Mouse (Mus musculus) right cerebral cortex, postnatal 36 days (tissue): Measurements from ENCODE around the gene Rps15.

Source experiments
- DNase-seq, 2 experiments: peaks; one replicate each; pipeline ENCODE4 v3.0.0; 2022; ENCODE audit warnings: low spot score in 2 of 2, mixed read lengths in 1 of 2

Rps15 gene

GRCm38 (mm10) chr10:80260642-80261584 is 31.3 kb upstream of the Rps15 start, which contains the start of the genes Gamt and Dazap1:
Gamt (minus strand) TSS chr10:80261012.
Dazap1 (plus strand) TSS chr10:80261486.
- DNase-seq: peak; percentile 86 to 89

GRCm38 (mm10) chr10:80261585-80261968 is 30.7 kb upstream of the Rps15 start:
- DNase-seq: peak; percentile 86 to 87

- DNase-seq: no peak
These were observed 30.1 kb upstream of the Rps15 start for GRCm38 (mm10) chr10:80262169-80262568.

- no peak for DNase-seq
These were observed 29.4 kb upstream of the Rps15 start for GRCm38 (mm10) chr10:80262776-80263365.

GRCm38 (mm10) chr10:80264341-80265148 is 27.7 kb upstream of the Rps15 start:
- DNase-seq: peak; percentile 99

GRCm38 (mm10) chr10:80265149-80265486 is 27.1 kb upstream of the Rps15 start:
- no peak for DNase-seq

- no peak for DNase-seq
These were observed 22.2 kb upstream of the Rps15 start for GRCm38 (mm10) chr10:80270099-80270498.

- no peak for DNase-seq
These were observed 21.5 kb upstream of the Rps15 start for GRCm38 (mm10) chr10:80270734-80271181.

- no peak for DNase-seq
These were observed 20.9 kb upstream of the Rps15 start for GRCm38 (mm10) chr10:80271186-80271843.

GRCm38 (mm10) chr10:80271870-80272585 is 20.2 kb upstream of the Rps15 start:
- no peak for DNase-seq

- DNase-seq: no peak
These were observed 18.4 kb upstream of the Rps15 start for GRCm38 (mm10) chr10:80273847-80274246.

- no peak for DNase-seq
These were observed 16.0 kb upstream of the Rps15 start for GRCm38 (mm10) chr10:80276238-80276637.

- no peak for DNase-seq
These were observed 13.9 kb upstream of the Rps15 start for GRCm38 (mm10) chr10:80278390-80278789.

GRCm38 (mm10) chr10:80279273-80279672 is 13.0 kb upstream of the Rps15 start:
- no peak for DNase-seq

GRCm38 (mm10) chr10:80281304-80281703 is 10.9 kb upstream of the Rps15 start:
- DNase-seq: no peak

- no peak for DNase-seq
These were observed 10.3 kb upstream of the Rps15 start for GRCm38 (mm10) chr10:80281921-80282371.

- no peak for DNase-seq
These were observed 9.5 kb upstream of the Rps15 start for GRCm38 (mm10) chr10:80282481-80283441.

GRCm38 (mm10) chr10:80285222-80286070 is 6.8 kb upstream of the Rps15 start:
- DNase-seq: no peak

GRCm38 (mm10) chr10:80288097-80288496 is 4.2 kb upstream of the Rps15 start:
- no peak for DNase-seq
